Mouse (Mus musculus): ENCODE results near the gene Smtnl1. TPM values are rescaled to one million over a fixed set of nuclear protein-coding genes. Genes with fewer than 3 reads are reported as not detected.

Smtnl1 gene
- 0.05 TPM in 1 of 2 replicates, not detected in the other for polyA plus RNA-seq (2012)

DNA sequence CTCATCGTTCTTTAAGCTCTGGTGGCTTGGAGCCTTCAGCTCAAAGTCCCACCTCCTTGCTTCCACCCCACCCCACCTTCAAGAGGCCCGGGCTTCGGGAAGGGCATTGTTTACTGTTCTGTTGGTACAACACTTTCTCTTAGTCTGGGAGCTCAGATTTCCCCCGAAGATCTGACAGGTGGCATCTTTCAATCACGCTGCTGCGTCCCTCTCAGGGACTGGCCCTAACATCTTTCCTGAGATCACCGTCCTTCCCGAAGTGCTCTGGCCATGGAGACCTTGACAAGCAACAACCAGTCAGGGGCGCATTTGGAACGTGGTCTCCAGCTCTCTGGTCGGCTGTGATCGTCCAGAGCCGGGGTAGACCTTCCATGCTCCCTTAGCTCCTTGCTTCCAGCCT lies at the start of gene Smtnl1:
Smtnl1 (minus strand) TSS at position 101 of the 400 bp plus-strand sequence.

GRCm38 (mm10) chr2:84838593-84838949 lies 16.1 kb upstream of the Smtnl1 start, which contains the start of gene Slc43a1:
Gene Slc43a1, plus strand, starts transcription at chr2:84838850.

GRCm38 (mm10) chr2:84826488-84827282 lies 4.2 kb upstream of the Smtnl1 start, which contains the start of gene Timm10:
Gene Timm10, plus strand, starts transcription at chr2:84826997.

GRCm38 (mm10) chr2:84798493-84798921 lies 23.9 kb downstream of the Smtnl1 start, which contains the start of gene Ube2l6:
Gene Ube2l6, plus strand, starts transcription at chr2:84798828.

DNA sequence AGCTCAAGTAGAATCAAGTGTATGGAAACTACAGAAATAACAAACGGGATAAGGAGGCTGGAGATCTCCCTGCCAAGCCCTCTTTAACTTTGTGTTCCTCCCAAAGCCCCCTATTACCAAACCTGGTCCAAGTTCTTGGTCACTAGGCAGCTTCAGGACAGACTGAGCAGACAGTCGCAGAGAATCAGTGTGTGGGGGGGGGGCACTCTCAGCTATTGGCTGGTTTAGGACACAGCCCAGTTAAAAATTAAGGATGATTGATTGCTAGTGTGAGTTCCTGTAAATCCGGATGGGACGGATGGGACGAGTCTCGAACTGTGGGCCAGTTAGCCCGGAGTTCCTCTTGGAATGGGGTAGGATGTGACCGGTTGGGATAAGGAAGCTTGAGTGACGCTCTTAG lies 47.2 kb downstream of the Smtnl1 start, which contains the start of gene Serping1:
Serping1 (minus strand) TSS at position 204 of the 400 bp plus-strand sequence.

Other genes starting within 250 kb of the Smtnl1 start
- gene Ctnnd1, start 171.9 kb downstream of the Smtnl1 start, polyA plus RNA-seq (2012) = 5.2 and 6.5 TPM in 2 replicates
- gene Btbd18, start 163.6 kb downstream of the Smtnl1 start, polyA plus RNA-seq (2012) = not detected in 2 replicates
- 336 and 344 TPM in 2 replicates for gene Selenoh, start 151.9 kb downstream of the Smtnl1 start, polyA plus RNA-seq (2012)
- gene Gm28635, start 144.6 kb downstream of the Smtnl1 start, polyA plus RNA-seq (2012) = not detected in 2 replicates
- 10.5 and 11.6 TPM in 2 replicates for gene Med19, start 144.2 kb downstream of the Smtnl1 start, polyA plus RNA-seq (2012)
- 3.1 and 4.1 TPM in 2 replicates for gene Tmx2, start 143.5 kb downstream of the Smtnl1 start, polyA plus RNA-seq (2012)
- 27.3 and 29.4 TPM in 2 replicates for gene Zdhhc5, start 107.5 kb downstream of the Smtnl1 start, polyA plus RNA-seq (2012)
- gene Clp1, start 95.3 kb downstream of the Smtnl1 start, polyA plus RNA-seq (2012) = 1.0 and 1.5 TPM in 2 replicates
- 1.3 and 1.9 TPM in 2 replicates for gene Ypel4, start 88.6 kb downstream of the Smtnl1 start, polyA plus RNA-seq (2012)
- 0.31 and 2.1 TPM in 2 replicates for gene Gm19426, start 79.0 kb downstream of the Smtnl1 start, polyA plus RNA-seq (2012)
- gene Serping1, start 47.2 kb downstream of the Smtnl1 start, polyA plus RNA-seq (2012) = 0.16 TPM in 1 of 2 replicates, not detected in the other
- 2.9 and 4.4 TPM in 2 replicates for gene Ube2l6, start 23.8 kb downstream of the Smtnl1 start, polyA plus RNA-seq (2012)
- 9.2 and 12.0 TPM in 2 replicates for gene Timm10, start 4.3 kb upstream of the Smtnl1 start, polyA plus RNA-seq (2012)
- gene Slc43a1, start 16.2 kb upstream of the Smtnl1 start, polyA plus RNA-seq (2012) = 7.4 and 11.5 TPM in 2 replicates
- 0.15 and 0.41 TPM in 2 replicates for gene Rtn4rl2, start 64.1 kb upstream of the Smtnl1 start, polyA plus RNA-seq (2012)
- gene Slc43a3, start 113.9 kb upstream of the Smtnl1 start, polyA plus RNA-seq (2012) = 18.9 and 19.3 TPM in 2 replicates
- 16.9 and 25.8 TPM in 2 replicates for gene Prg2, start 157.8 kb upstream of the Smtnl1 start, polyA plus RNA-seq (2012)
- gene Prg3, start 165.6 kb upstream of the Smtnl1 start, polyA plus RNA-seq (2012) = 14.2 and 18.5 TPM in 2 replicates
- gene Ssrp1, start 214.6 kb upstream of the Smtnl1 start, polyA plus RNA-seq (2012) = 51.3 and 87.3 TPM in 2 replicates
- 0.05 and 0.34 TPM in 2 replicates for gene P2rx3, start 214.8 kb upstream of the Smtnl1 start, polyA plus RNA-seq (2012)
- gene Tnks1bp1, start 225.4 kb upstream of the Smtnl1 start, polyA plus RNA-seq (2012) = 4.4 and 5.1 TPM in 2 replicates